Mouse (Mus musculus): Measurements from ENCODE around the gene Ndrg3. TPM values are rescaled to one million over a fixed set of nuclear protein-coding genes. Genes with fewer than 3 reads are reported as not detected.

The Ndrg3 gene
- polyA plus RNA-seq, 1 experiment from 2014 or later = 58.7 TPM

Other genes with a start within 250 kb of the Ndrg3 start
- gene Myl9, start 216.6 kb downstream of the Ndrg3 start, polyA plus RNA-seq (2016; fragmentation: Nextera tagmentation; extraction: Ambion mirVana) = 122 and 144 TPM in 2 replicates
- gene Tgif2, start 152.0 kb downstream of the Ndrg3 start, polyA plus RNA-seq (2016; fragmentation: Nextera tagmentation; extraction: Ambion mirVana) = 60.1 and 64.4 TPM in 2 replicates
- 10.0 and 10.7 TPM in 2 replicates for gene 4930518I15Rik, start 134.1 kb downstream of the Ndrg3 start, polyA plus RNA-seq (2016; fragmentation: Nextera tagmentation; extraction: Ambion mirVana)
- gene Rab5if, start 128.9 kb downstream of the Ndrg3 start, polyA plus RNA-seq (2016; fragmentation: Nextera tagmentation; extraction: Ambion mirVana) = 170 and 175 TPM in 2 replicates
- 0.23 and 0.34 TPM in 2 replicates for gene Sla2, start 104.9 kb downstream of the Ndrg3 start, polyA plus RNA-seq (2016; fragmentation: Nextera tagmentation; extraction: Ambion mirVana)
- gene Dsn1, start 15.1 kb upstream of the Ndrg3 start, polyA plus RNA-seq (2016; fragmentation: Nextera tagmentation; extraction: Ambion mirVana) = 35.1 and 36.5 TPM in 2 replicates
- gene Soga1, start 87.2 kb upstream of the Ndrg3 start, polyA plus RNA-seq (2016; fragmentation: Nextera tagmentation; extraction: Ambion mirVana) = 7.7 and 8.6 TPM in 2 replicates
- gene Tldc2, start 95.0 kb upstream of the Ndrg3 start, polyA plus RNA-seq (2016; fragmentation: Nextera tagmentation; extraction: Ambion mirVana) = not detected in 2 replicates
- 17.2 and 20.2 TPM in 2 replicates for gene Samhd1, start 143.2 kb upstream of the Ndrg3 start, polyA plus RNA-seq (2016; fragmentation: Nextera tagmentation; extraction: Ambion mirVana)
- 18.1 and 20.8 TPM in 2 replicates for gene Rbl1, start 212.5 kb upstream of the Ndrg3 start, polyA plus RNA-seq (2016; fragmentation: Nextera tagmentation; extraction: Ambion mirVana)